Mouse (Mus musculus) midbrain, postnatal 0 days (tissue): ENCODE measurements around the gene Rps15. TPM values are rescaled to one million over a fixed set of nuclear protein-coding genes. Genes with fewer than 3 reads are reported as not detected.

Experiments used
- ATAC-seq: fragments of 200-750 bp; cut with Nextera tagmentation; 2 replicates; pipeline ENCODE4 v1.8.0; 2017; ENCODE audit warnings: moderate number of reproducible peaks, mild to moderate bottlenecking, moderate TSS enrichment, moderate library complexity; ENCODE audit not compliant: low FRiP score
- DNase-seq: peaks from one replicate; pipeline ENCODE4 v3.0.0-alpha.2; 2015; ENCODE audit warnings: low spot score
- H3K27ac ChIP-seq: fragments of 300-500 bp; sonication (generic); 2 replicates; pipeline ENCODE4 v1.5.1; 2014; ENCODE audit warnings: low read depth, mild to moderate bottlenecking, low read length, mixed read lengths
- H3K27me3 ChIP-seq: fragments of 300-500 bp; sonication (generic); 2 replicates; pipeline ENCODE4 v1.6.1; 2014; ENCODE audit warnings: low read length, control low read depth, mixed read lengths; ENCODE audit not compliant: insufficient read depth
- H3K36me3 ChIP-seq: fragments of 300-500 bp; sonication (generic); 2 replicates; pipeline ENCODE4 v1.6.1; 2014; ENCODE audit warnings: low read length, control low read depth, mixed read lengths; ENCODE audit not compliant: insufficient read depth
- H3K4me1 ChIP-seq: fragments of 300-500 bp; sonication (generic); 2 replicates; pipeline ENCODE4 v1.6.1; 2014; ENCODE audit warnings: mild to moderate bottlenecking, control low read depth, antibody characterized with exemption, low read length, mixed read lengths; ENCODE audit not compliant: insufficient read depth
- H3K4me2 ChIP-seq: fragments of 300-500 bp; sonication (generic); 2 replicates; pipeline ENCODE4 v1.6.1; 2014; ENCODE audit warnings: low read depth, mild to moderate bottlenecking, low read length, mixed read lengths; ENCODE audit not compliant: poor library complexity, severe bottlenecking
- H3K4me3 ChIP-seq: fragments of 300-500 bp; sonication (generic); 2 replicates; pipeline ENCODE4 v1.5.1; 2014; ENCODE audit warnings: low read depth, mild to moderate bottlenecking, low read length, moderate library complexity
- H3K9ac ChIP-seq: fragments of 300-500 bp; sonication (generic); replicated peaks from 2 replicates; pipeline ENCODE4 v1.6.1; 2014; ENCODE audit warnings: mild to moderate bottlenecking, low read length, moderate library complexity, mixed read lengths; ENCODE audit not compliant: poor library complexity, severe bottlenecking
- H3K9me3 ChIP-seq: fragments of 300-500 bp; sonication (generic); 2 replicates; pipeline ENCODE4 v1.6.1; 2016; ENCODE audit warnings: low read length, control low read depth
- CTCF ChIP-seq: IDR thresholded peaks from 2 replicates; pipeline ENCODE4 v1.5.1; 2016; ENCODE audit warnings: antibody characterized with exemption, mild to moderate bottlenecking
- WGBS: fragments of 180-500 bp; shearing (Covaris S2); extraction: QIAGEN DNeasy Blood & Tissue Kit; methylation state at CpG from one replicate; pipeline ENCODE4 v1.1.7; 2014; 5-methylcytosine and 5-hydroxymethylcytosine counted together
- polyA plus RNA-seq: library from polyadenylated mRNA; unstranded; fragments of >200 nt; fragmentation: Nextera tagmentation; extraction: Ambion mirVana; gene quantifications from 2 replicates; pipeline ENCODE4 v1.2.1, GENCODE M21; 2015
- total RNA-seq: library from RNA; depleted of rRNA; stranded (reverse); fragments of >200 nt; gene quantifications from 2 replicates; pipeline ENCODE4 v1.2.3, GENCODE M21; 2014

The Rps15 gene
- total and polyA plus RNA-seq, 2 experiments from 2014 or later = 633 to 1,162 TPM

DNA sequence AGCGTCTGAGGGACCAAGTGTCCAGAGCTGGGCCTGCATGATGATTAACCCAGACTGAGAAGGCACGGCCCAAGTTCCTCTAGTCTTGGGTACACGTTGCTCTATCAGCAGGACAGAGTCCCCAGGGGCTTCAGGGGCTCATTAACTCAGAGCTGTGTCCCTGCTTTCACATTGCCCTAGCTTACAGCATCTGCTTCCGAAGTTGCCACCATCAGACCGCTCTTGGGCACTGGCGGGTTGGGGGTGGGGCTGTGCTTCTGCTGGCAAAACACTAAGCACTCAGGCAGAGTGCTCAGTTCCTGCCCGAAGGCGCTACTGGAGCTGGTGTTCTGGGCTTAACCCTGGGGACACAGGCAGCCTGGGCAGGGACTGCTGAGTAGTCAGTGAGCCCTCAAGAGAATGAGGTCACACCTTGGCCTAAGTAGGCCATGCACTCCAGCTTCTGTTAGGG lies 10.3 kb upstream of the Rps15 start:
- Histone ChIP-seq H3K27ac (no peak overlapping the region), H3K27me3 (no peaks in the 10 kb centered on the region), H3K9me3 (no peaks in the 10 kb centered on the region), H3K9ac (0 out of 2 replicates have a peak overlapping the region, but pooled peaks have one; percentile 13), H3K4me3 (no peak overlapping the region), H3K4me2 (no peak overlapping the region), H3K4me1 (no peaks in the 10 kb centered on the region), H3K36me3 (peaks cover 79% of the 10 kb centered on the region)
- ATAC-seq (no peak), DNase-seq (peak; percentile 49)
- 62% methylated on average over 8 of the region's 8 CpGs for WGBS
- TF ChIP-seq CTCF = no peak

DNA sequence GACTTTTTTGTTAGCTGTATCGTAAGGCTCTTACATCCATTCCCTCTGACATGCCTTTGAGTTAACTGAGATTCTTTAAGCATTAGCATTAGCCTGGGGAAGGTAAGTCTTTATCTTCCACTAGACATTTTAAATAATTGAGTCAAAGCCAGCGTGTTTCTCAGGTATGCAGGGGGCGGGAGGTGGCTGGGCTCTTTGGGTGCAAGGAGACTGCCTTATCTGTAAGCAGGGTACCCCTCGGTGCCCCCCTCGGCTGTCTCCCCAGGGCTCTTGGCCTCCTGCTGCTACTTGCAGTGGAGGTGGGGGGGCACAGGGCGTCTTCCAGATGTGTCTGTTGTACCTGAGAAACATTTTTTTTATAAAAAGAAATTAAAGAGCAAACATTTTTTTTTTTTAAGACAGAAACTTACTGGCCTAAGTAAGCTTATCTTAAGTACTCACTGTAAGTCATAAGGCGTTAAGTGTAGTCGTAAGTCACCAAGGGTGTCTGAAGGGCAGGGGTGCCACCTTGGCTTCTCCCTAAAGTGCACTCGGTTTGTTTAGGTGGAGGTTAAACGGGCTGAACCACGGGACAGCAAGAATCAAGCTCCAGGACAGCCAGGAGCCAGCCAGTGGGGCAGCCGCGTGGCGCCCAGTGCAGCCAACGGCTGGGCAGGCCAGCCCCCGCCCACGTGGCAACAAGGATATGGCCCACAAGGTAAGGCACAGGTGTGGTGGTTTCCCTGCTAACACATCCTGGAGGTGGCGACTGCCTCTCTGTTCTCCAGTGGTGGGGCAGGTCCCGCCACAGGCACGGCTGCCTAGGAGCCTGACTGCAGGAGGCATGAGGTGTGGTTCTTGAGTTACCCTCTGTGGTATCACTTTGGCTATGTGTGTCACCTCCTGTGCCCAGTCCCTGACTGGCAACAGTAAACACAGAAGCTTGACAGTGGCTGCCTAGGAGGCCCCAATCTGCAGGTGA lies 9.5 kb upstream of the Rps15 start:
- no peak overlapping the region for H3K27ac ChIP-seq
- H3K4me3 ChIP-seq = no peak overlapping the region
- H3K4me2 ChIP-seq = no peak overlapping the region
- 89% methylated on average over 19 of the region's 20 CpGs for WGBS
- H3K4me1 ChIP-seq = no peaks in the 10 kb centered on the region
- H3K36me3 ChIP-seq = peaks cover 79% of the 10 kb centered on the region
- ATAC-seq (no peak), DNase-seq (no peak)
- TF ChIP-seq CTCF = no peak
- H3K9ac ChIP-seq = 0 out of 2 replicates have a peak overlapping the region, but pooled peaks have one; percentile 13
- H3K9me3 ChIP-seq = no peaks in the 10 kb centered on the region
- no peaks in the 10 kb centered on the region for H3K27me3 ChIP-seq

DNA sequence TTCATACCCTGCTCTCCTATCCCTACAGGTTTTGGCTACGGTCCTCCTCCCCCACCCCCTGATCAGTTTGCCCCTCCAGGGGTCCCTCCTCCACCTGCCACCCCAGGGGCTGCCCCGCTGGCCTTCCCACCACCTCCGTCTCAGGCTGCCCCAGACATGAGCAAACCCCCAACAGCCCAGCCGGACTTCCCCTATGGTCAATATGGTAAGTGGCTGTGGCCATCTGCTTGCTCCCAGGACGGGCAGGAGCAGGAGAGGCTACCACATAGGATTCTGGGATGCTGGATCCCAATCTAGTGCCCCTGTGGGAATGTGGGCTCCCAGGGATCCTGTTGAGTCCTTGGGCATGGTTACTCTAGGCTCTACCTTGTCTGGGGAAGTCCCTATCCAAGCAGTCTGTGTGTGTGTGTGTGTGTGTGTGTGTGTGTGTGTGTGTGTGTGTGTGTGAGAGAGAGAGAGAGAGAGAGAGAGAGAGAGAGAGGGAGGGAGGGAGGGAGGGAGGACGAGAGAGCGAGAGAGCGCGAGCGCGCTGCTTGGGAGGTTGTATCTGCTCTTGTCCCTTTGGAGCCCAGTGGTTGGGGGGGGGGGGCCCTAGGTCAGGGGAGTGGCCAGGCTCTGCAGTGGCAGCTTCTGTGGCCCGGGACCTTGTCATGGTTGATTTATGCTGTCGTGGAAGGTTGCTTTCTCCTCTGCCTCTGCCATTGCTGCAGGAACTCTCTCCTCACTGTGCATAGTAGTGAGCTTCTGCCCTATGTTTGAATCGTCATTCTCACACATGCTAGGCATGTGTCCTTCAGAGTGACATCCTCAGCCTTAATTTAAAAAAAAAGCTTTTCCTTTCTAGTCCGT lies 6.8 kb upstream of the Rps15 start:
- Histone ChIP-seq H3K4me1 (no peaks in the 10 kb centered on the region), H3K36me3 (peaks cover 66% of the 10 kb centered on the region), H3K4me3 (no peak overlapping the region), H3K27me3 (no peaks in the 10 kb centered on the region), H3K27ac (no peak overlapping the region), H3K9ac (no peak overlapping the region), H3K9me3 (no peaks in the 10 kb centered on the region), H3K4me2 (no peak overlapping the region)
- TF ChIP-seq CTCF = no peak
- 67% methylated on average over 9 of the region's 15 CpGs for WGBS
- ATAC-seq (no peak), DNase-seq (no peak)

GRCm38 (mm10) chr10:80288097-80288496 lies 4.2 kb upstream of the Rps15 start:
- H3K4me1 ChIP-seq = no peaks in the 10 kb centered on the region
- 93% methylated on average over 12 of the region's 12 CpGs for WGBS

DNA sequence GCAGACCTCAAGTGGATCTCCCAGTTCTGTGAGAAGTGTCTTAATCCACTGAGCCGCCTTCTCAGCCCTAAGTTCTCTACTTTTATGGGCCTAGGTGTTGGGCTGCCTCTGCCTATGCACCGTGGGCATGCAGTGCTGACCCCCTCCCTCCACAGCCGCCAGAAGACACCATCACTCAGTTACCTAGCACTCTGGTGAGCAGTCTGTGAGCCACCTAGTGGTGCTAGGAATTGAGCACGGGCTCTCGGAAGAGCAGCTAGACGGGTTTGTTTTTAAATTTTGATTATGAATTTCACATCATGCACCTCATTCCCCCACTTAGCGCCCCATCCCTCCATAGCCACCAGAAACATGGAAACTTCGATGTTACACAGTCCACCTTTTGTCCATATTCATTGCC lies 3.6 kb upstream of the Rps15 start:
- TF ChIP-seq CTCF = peak; percentile 50
- H3K27ac ChIP-seq = no peak overlapping the region
- no peaks in the 10 kb centered on the region for H3K27me3 ChIP-seq
- no peaks in the 10 kb centered on the region for H3K4me1 ChIP-seq
- no peak for DNase-seq
- H3K9me3 ChIP-seq = no peaks in the 10 kb centered on the region
- H3K4me3 ChIP-seq = no peak overlapping the region
- ATAC-seq = no peak
- 66% methylated on average over 8 of the region's 8 CpGs for WGBS
- H3K36me3 ChIP-seq = peaks cover 44% of the 10 kb centered on the region
- H3K4me2 ChIP-seq = no peak overlapping the region
- H3K9ac ChIP-seq = no peak overlapping the region

More at GRCm38 (mm10) chr10:80288097-80288496, 4.2 kb upstream of the Rps15 start:
- no peak for TF ChIP-seq CTCF
- Histone ChIP-seq H3K36me3 (peaks cover 50% of the 10 kb centered on the region), H3K27ac (no peak overlapping the region), H3K4me3 (no peak overlapping the region), H3K27me3 (no peaks in the 10 kb centered on the region), H3K4me2 (no peak overlapping the region), H3K9me3 (no peaks in the 10 kb centered on the region), H3K9ac (no peak overlapping the region)
- ATAC-seq (no peak), DNase-seq (no peak)
